3 mouse cellular contexts compared by ENCODE assay signal in genomic region chr7:131057918-131058317, GRCm38 (mm10). TPM values are rescaled to one million over a fixed set of nuclear protein-coding genes. Genes with fewer than 3 reads are reported as not detected.
"Had no signal": no experiment of that assay in that cellular context is flagged by ENCODE, and none has a peak within 500 bp of the region (broad histone marks: within the 10 kb centered on the region; RNA-seq: fewer than 3 reads in every experiment).

No protein-coding gene starts in this region.

RNA-seq across cellular contexts. Expression of gene Dmbt1, which starts 26.1 kb away (rescaled TPM):
- polyA plus RNA-seq: neural tube, embryonic 13.5 days; neural tube, embryonic 14.5 days; neural tube, embryonic 15.5 days had no signal
